Mouse (Mus musculus) bone marrow, adult 2 months (tissue): ENCODE measurements around the gene Mrln. TPM values are rescaled to one million over a fixed set of nuclear protein-coding genes. Genes with fewer than 3 reads are reported as not detected.

Source experiments
- H3K27ac ChIP-seq: fragments of 200-500 bp; 2 replicates; pipeline ENCODE4 v1.5.1; 2012; ENCODE audit warnings: low read depth, mild to moderate bottlenecking, control low read depth, inconsistent platforms, low read length; ENCODE audit not compliant: control insufficient read depth, poor library complexity, insufficient read depth
- H3K4me1 ChIP-seq: fragments of 200-500 bp; 2 replicates; pipeline ENCODE4 v1.6.1; 2011; ENCODE audit warnings: low read length; ENCODE audit not compliant: control insufficient read depth, insufficient read depth
- H3K4me3 ChIP-seq: fragments of 200-500 bp; replicated peaks from 2 replicates; pipeline ENCODE3; 2011; ENCODE audit warnings: mild to moderate bottlenecking, low read depth, low read length, control low read depth; ENCODE audit not compliant: control insufficient read depth
- CTCF ChIP-seq: fragments of 200-500 bp; IDR thresholded peaks from 2 replicates; pipeline ENCODE4 v1.5.1; 2011; ENCODE audit warnings: low read length, control low read depth; ENCODE audit not compliant: control insufficient read depth, insufficient read depth
- POLR2A ChIP-seq: fragments of 200-500 bp; IDR thresholded peaks from 2 replicates; pipeline ENCODE4 v1.6.1; 2011; ENCODE audit warnings: low read depth, mild to moderate bottlenecking, control low read depth, low read length, borderline replicate concordance; ENCODE audit not compliant: control insufficient read depth
- WGBS: fragments of 180-500 bp; shearing (Covaris S2); methylation state at CpG from one replicate; pipeline ENCODE4 v1.1.7; 2018; 5-methylcytosine and 5-hydroxymethylcytosine counted together
- polyA plus RNA-seq: library from polyadenylated mRNA; stranded (reverse); fragments of >200 nt; gene quantifications from 2 replicates; pipeline ENCODE4 v1.2.4, GENCODE M21; 2011; ENCODE audit warnings: low replicate concordance; ENCODE audit not compliant: missing spikeins, insufficient read depth, insufficient read length

Mrln gene
- polyA plus RNA-seq, 1 experiment: not detected

DNA sequence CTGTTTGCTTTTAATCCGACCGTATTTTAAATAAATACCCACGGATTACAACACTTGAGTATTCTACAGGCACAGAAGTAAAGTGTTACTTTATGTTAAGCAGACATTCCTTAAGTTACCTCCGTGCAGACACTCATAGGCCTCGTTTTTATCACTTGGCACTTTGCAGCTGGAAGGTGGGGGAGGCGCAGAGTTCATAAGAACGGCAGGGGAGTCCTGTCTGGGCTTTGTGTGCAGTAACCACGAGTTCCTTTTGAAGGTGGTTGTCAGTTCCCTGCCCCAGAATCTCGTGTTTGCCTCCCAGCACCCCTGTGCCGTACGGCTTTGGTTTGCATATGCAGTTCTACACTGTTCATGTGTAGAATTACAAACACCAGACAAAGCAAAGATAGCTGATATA, 36.8 kb upstream of the Mrln start:
- TF ChIP-seq CTCF: no peak
- TF ChIP-seq POLR2A: no peak
- WGBS: 73% methylated on average over 11 of the region's 11 CpGs
- no peaks in the 10 kb centered on the region for H3K4me1 ChIP-seq
- H3K27ac ChIP-seq: no peak overlapping the region
- H3K4me3 ChIP-seq: no peak overlapping the region

GRCm38 (mm10) chr10:70168396-70168795, 36.1 kb upstream of the Mrln start:
- H3K4me3 ChIP-seq: no peak overlapping the region
- no peaks in the 10 kb centered on the region for H3K4me1 ChIP-seq
- 94% methylated on average over 13 of the region's 13 CpGs for WGBS
- H3K27ac ChIP-seq: no peak overlapping the region
- TF ChIP-seq POLR2A (no peak), CTCF (no peak)

- no peak for TF ChIP-seq POLR2A
- H3K27ac ChIP-seq: no peak overlapping the region
- H3K4me1 ChIP-seq: no peaks in the 10 kb centered on the region
- WGBS: 91% methylated on average over 18 of the region's 18 CpGs
- no peak overlapping the region for H3K4me3 ChIP-seq
Measured at GRCm38 (mm10) chr10:70169044-70169443, 35.4 kb upstream of the Mrln start.

GRCm38 (mm10) chr10:70173314-70173713, 31.1 kb upstream of the Mrln start:
- H3K27ac ChIP-seq: no peak overlapping the region
- H3K4me3 ChIP-seq: no peak overlapping the region
- TF ChIP-seq POLR2A: no peak
- TF ChIP-seq CTCF: peak; percentile 74
- WGBS: 54% methylated on average over 3 of the region's 3 CpGs
- H3K4me1 ChIP-seq: no peaks in the 10 kb centered on the region

DNA sequence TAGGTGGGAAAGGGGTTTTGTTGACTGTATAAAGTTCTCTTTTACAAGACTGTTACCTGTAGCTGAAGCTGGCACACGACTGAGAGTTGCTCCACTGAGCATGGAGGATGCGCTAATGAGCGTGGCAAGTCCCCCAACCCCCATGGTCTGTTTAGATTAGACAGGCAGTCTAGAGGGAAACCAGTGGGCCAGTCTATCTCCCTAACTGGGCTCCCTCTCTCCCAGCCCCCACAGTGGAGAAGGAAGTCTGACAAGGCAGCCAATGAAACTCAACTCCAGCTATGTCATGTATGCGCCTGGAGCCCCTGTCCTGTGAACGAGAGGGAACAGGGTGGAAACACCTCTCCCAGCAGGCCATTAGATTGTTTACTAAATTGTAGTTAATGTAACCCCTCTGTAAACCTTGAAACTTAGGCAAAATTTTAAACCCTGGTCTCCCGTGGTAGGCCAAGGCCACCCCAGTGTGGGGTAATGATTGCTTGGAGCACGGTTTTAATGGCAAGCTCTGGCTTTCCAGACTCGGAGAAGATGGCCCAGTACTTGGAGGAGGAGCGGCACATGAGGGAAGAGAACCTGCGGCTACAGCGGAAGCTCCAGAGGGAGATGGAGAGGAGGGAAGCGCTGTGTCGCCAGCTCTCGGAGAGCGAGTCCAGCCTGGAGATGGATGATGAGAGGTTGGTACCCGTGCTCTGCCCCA, 29.8 kb upstream of the Mrln start:
- H3K27ac ChIP-seq: no peak overlapping the region
- TF ChIP-seq POLR2A (no peak), CTCF (no peak)
- H3K4me1 ChIP-seq: no peaks in the 10 kb centered on the region
- H3K4me3 ChIP-seq: no peak overlapping the region
- 92% methylated on average over 16 of the region's 16 CpGs for WGBS

DNA sequence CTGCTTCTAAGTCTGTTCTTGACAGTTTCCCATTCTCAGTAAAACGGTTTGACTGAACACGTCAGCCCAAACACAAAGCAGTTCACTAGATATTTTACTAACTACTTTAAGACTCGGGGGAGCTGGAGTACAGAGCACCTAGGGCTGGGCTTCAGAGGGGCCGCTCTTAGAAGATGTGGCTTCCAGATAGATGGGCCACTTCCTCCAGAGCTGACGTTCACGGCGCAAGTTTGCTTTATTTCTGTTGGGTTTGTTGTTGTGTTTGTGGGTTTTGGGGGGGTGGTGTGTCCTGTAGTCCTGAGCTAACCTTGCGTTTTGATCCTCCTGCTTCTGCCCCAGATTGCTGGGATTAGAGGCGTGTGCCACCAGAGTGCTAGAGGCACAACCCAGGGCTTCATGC, 23.7 kb upstream of the Mrln start:
- TF ChIP-seq POLR2A: no peak
- no peak for TF ChIP-seq CTCF
- 26% methylated on average over 9 of the region's 9 CpGs for WGBS
- H3K27ac ChIP-seq: no peak overlapping the region

DNA sequence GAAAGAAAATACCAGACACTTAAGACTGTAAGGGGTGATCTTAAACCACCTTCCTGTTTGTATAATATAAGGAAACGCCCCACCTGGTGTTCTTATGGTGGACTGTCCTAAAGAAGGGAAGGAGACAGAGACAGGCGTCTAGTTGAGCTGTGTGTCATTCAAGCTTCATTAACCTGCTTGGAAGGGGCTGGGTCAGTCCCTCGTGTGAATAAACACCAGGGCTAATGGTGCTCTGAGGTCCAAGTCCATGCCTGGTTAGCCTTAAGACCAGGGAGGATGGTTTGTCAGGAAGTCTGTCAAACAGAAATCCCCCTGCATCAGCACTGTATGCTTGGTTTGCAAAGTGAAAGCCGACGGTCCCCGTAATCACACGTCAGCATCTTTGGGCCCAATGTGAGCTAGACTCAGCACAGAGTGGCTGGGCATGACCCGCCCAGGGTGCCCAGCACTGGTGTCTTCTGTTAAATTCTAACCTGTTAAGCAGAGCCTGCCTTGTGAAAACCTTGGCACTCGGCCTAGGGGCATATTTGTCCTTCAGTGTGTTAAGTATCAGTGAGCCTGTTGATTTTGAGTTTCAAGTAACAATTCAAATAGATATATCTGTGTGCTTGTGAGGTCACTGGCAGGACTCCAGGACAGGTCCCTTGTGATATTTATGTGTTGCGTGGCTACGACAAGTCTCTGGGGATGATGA, 23.0 kb upstream of the Mrln start:
- WGBS: 70% methylated on average over 11 of the region's 11 CpGs
- no peak overlapping the region for H3K27ac ChIP-seq
- no peaks in the 10 kb centered on the region; the same call in 1 of the 2 replicates for H3K4me1 ChIP-seq
- H3K4me3 ChIP-seq: no peak overlapping the region
- TF ChIP-seq CTCF (no peak), POLR2A (no peak)

More for the DNA sequence above, 23.7 kb upstream of the Mrln start:
- Histone ChIP-seq H3K4me1 (no peaks in the 10 kb centered on the region; the same call in 1 of the 2 replicates), H3K4me3 (no peak overlapping the region)

GRCm38 (mm10) chr10:70183210-70184080, 21.0 kb upstream of the Mrln start:
- no peak overlapping the region for H3K4me3 ChIP-seq
- H3K4me1 ChIP-seq: no peaks in the 10 kb centered on the region; the same call in none of the 2 replicates
- H3K27ac ChIP-seq: no peak overlapping the region
- TF ChIP-seq CTCF: no peak
- TF ChIP-seq POLR2A: no peak
- 58% methylated on average over 15 of the region's 15 CpGs for WGBS
